Mouse (Mus musculus) ES-Bruce4 (cell line): ENCODE results near the gene Lekr1.

Experiments
- CTCF ChIP-seq: IDR thresholded peaks from one replicate; pipeline ENCODE4 v1.8.1; 2011; ENCODE audit warnings: low read depth, low read length
- EP300 ChIP-seq: IDR thresholded peaks from 2 replicates; pipeline ENCODE4 v1.6.1; 2011; ENCODE audit warnings: low read depth, low read length; ENCODE audit not compliant: insufficient read depth
- POLR2A ChIP-seq: IDR thresholded peaks from one replicate; pipeline ENCODE4 v1.8.1; 2011; ENCODE audit warnings: low read length; ENCODE audit not compliant: insufficient read depth

GRCm38 (mm10) chr3:65723664-65724063, 57.6 kb downstream of the Lekr1 start:
- TF ChIP-seq CTCF (no peak), EP300 (no peak), POLR2A (no peak)
